Mouse (Mus musculus) ovary, postnatal 14 days (tissue): ENCODE measurements around the gene Gm2163.
"Not testable (repeated sequence)": the region's sequence is repeated elsewhere in the genome, so short reads cannot be mapped to it uniquely, and the experiment has no call there.

Experiments used
- DNase-seq: peaks from one replicate; pipeline ENCODE4 v3.0.0; 2022; ENCODE audit warnings: low spot score

Gm2163 gene

DNA sequence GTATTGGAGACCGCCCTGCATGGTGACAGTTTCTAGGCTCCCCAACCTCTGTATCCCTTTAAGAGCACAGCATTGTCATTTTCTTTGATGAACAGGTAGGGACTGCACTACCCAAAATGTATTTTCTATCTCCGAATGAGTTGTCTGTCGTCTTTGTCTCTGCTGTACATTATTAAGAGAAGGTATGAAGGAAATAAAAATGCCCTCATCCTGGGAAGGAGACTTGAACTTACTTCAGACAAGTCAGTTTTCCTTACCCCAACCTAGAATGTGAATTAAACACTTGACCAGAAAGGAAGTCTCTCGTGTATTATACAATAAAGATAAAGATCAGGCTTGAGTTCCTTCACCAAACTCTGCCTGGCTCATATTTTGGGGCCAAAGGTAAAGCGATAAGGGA lies at the start of gene Gm2163:
Gene Gm2163, plus strand, starts transcription at position 301 of the 400 bp plus-strand sequence.
- not testable (repeated sequence) for DNase-seq

- DNase-seq, result not testable (repeated sequence)
Measured at GRCm38 (mm10) chr4:42439078-42439477, 27.5 kb upstream of the Gm2163 start, which contains the start of gene Gm21586. Gene Gm21586, plus strand, starts transcription at chr4:42439378.

GRCm38 (mm10) chr4:42528075-42528474 lies 61.5 kb downstream of the Gm2163 start, which contains the start of gene Fam205a2:
Gene Fam205a2, minus strand, starts transcription at chr4:42528175.
- DNase-seq, result not testable (repeated sequence)

- not testable (repeated sequence) for DNase-seq
Measured at GRCm38 (mm10) chr4:42611895-42612294, 145.3 kb downstream of the Gm2163 start, which contains the start of gene Gm10591. Gene Gm10591, plus strand, starts transcription at chr4:42612195.

DNA sequence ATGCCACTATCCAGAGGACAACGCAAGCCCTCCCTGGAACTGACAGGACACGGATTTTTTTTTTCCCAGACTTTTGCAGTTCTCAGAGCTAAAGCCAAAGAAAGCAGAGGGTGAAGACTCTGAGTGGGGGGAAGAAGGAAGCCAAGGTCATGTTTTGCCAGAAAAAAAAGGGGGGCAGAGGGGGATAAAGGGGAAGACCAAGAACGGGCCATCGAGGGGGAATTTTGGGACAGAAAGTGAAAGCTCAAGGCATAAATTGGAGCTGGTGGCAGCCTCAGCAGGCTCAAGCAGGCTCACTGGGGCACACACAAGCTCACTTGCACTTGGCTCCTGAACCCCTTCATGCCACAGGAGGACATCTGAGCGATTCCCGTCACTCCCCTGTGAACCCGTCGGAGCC lies 162.9 kb downstream of the Gm2163 start, which contains the start of gene Gm2564:
Gene Gm2564, plus strand, starts transcription at position 301 of the 400 bp plus-strand sequence.
- not testable (repeated sequence) for DNase-seq
